Mouse (Mus musculus): Measurements from ENCODE around the gene Xab2.
"Not testable (repeated sequence)": the region's sequence is repeated elsewhere in the genome, so short reads cannot be mapped to it uniquely, and the experiment has no call there.

The Xab2 gene

GRCm38 (mm10) chr8:3609816-3610150 lies 11.3 kb downstream of the Xab2 start:
- no peak for DNase-seq (ENCODE audit: extremely low spot score, low spot score)

GRCm38 (mm10) chr8:3609046-3609815 lies 11.9 kb downstream of the Xab2 start:
- DNase-seq (ENCODE audit: extremely low spot score, low spot score): no peak

- DNase-seq (ENCODE audit: extremely low spot score, low spot score): no peak
These were observed 13.3 kb downstream of the Xab2 start for GRCm38 (mm10) chr8:3607822-3608221.

GRCm38 (mm10) chr8:3606593-3606992 lies 14.5 kb downstream of the Xab2 start:
- DNase-seq (ENCODE audit: extremely low spot score, low spot score): no peak

GRCm38 (mm10) chr8:3603439-3603838 lies 17.7 kb downstream of the Xab2 start:
- no peak for DNase-seq (ENCODE audit: extremely low spot score, low spot score)

- no peak for DNase-seq (ENCODE audit: extremely low spot score, low spot score)
These were observed 20.7 kb downstream of the Xab2 start for GRCm38 (mm10) chr8:3600401-3600800.

- no peak for DNase-seq (ENCODE audit: extremely low spot score, low spot score)
These were observed 21.9 kb downstream of the Xab2 start for GRCm38 (mm10) chr8:3599219-3599618.

GRCm38 (mm10) chr8:3598054-3598453 lies 23.1 kb downstream of the Xab2 start:
- no peak for DNase-seq (ENCODE audit: extremely low spot score, low spot score)

GRCm38 (mm10) chr8:3594466-3594865 lies 26.6 kb downstream of the Xab2 start:
- DNase-seq (ENCODE audit: extremely low spot score, low spot score): no peak

GRCm38 (mm10) chr8:3593470-3593869 lies 27.6 kb downstream of the Xab2 start:
- DNase-seq (ENCODE audit: extremely low spot score, low spot score): no peak

- peak; percentile 32 for DNase-seq (ENCODE audit: extremely low spot score, low spot score)
These were observed 32.9 kb downstream of the Xab2 start for GRCm38 (mm10) chr8:3588258-3588633.

GRCm38 (mm10) chr8:3587391-3588257 lies 33.5 kb downstream of the Xab2 start:
- peak; percentile 65 for DNase-seq (ENCODE audit: extremely low spot score, low spot score)

- DNase-seq (ENCODE audit: extremely low spot score, low spot score): no peak
These were observed 34.1 kb downstream of the Xab2 start, which contains the start of gene Camsap3 for GRCm38 (mm10) chr8:3586993-3587390. TSS of gene Camsap3 (plus strand) at chr8:3587293.

- no peak for DNase-seq (ENCODE audit: extremely low spot score, low spot score)
These were observed 34.7 kb downstream of the Xab2 start for GRCm38 (mm10) chr8:3586452-3586851.

- not testable (repeated sequence) for DNase-seq (ENCODE audit: extremely low spot score, low spot score)
These were observed 39.2 kb downstream of the Xab2 start for GRCm38 (mm10) chr8:3581961-3582360.

- no peak for DNase-seq (ENCODE audit: extremely low spot score, low spot score)
These were observed 41.4 kb downstream of the Xab2 start for GRCm38 (mm10) chr8:3579390-3580364.

GRCm38 (mm10) chr8:3576211-3576960 lies 44.7 kb downstream of the Xab2 start:
- no peak for DNase-seq (ENCODE audit: extremely low spot score, low spot score)

- DNase-seq (ENCODE audit: extremely low spot score, low spot score): no peak
These were observed 46.6 kb downstream of the Xab2 start for GRCm38 (mm10) chr8:3574546-3574945.

- no peak for DNase-seq (ENCODE audit: extremely low spot score, low spot score)
These were observed 51.3 kb downstream of the Xab2 start for GRCm38 (mm10) chr8:3569784-3570183.

- DNase-seq (ENCODE audit: extremely low spot score, low spot score): no peak
These were observed 52.7 kb downstream of the Xab2 start for GRCm38 (mm10) chr8:3568378-3568777.
